Mouse (Mus musculus) heart, adult 10 weeks (tissue): Measurements from ENCODE around the gene Eif5. TPM values are rescaled to one million over a fixed set of nuclear protein-coding genes. Genes with fewer than 3 reads are reported as not detected.

Source experiments
- polyA plus RNA-seq: library from polyadenylated mRNA; stranded (reverse); fragments of 350-450 nt; fragmentation: Illumina TruSeq; extraction: RNeasy Lipid Tissue Mini Kit (QIAGEN cat#74804); gene quantifications from one replicate; pipeline ENCODE4 v1.2.3, GENCODE M21; 2014; ENCODE audit warnings: low read depth, low replicate concordance

Gene Eif5
- polyA plus RNA-seq, result 140 TPM

DNA sequence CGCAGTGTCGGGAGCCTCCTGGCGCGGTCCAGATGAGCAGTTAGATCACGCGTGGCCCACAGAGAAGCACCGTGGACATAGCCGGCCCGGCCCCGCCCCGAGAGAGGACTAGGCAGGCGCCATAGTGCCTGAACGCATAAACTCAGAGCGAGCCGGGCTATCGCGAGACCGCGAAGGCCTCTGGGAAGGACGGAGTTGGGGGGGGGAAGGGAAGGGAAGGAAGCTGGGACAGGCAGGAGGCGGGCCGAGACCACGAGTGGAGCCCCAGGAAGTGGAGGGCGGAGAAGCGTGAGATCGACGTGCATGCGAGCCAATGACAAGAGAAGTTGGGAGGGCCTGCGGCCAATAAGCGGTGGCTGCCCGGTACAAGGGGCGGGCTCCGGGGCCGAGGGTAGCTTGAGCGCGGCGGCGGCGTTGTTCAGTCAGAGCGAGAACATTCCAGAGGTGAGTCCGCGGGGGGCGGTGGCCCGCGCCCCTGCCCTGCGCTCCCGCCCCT lies at the start of gene Eif5:
Gene Eif5 (plus strand): TSS at position 221 of the 496 bp plus-strand sequence.

DNA sequence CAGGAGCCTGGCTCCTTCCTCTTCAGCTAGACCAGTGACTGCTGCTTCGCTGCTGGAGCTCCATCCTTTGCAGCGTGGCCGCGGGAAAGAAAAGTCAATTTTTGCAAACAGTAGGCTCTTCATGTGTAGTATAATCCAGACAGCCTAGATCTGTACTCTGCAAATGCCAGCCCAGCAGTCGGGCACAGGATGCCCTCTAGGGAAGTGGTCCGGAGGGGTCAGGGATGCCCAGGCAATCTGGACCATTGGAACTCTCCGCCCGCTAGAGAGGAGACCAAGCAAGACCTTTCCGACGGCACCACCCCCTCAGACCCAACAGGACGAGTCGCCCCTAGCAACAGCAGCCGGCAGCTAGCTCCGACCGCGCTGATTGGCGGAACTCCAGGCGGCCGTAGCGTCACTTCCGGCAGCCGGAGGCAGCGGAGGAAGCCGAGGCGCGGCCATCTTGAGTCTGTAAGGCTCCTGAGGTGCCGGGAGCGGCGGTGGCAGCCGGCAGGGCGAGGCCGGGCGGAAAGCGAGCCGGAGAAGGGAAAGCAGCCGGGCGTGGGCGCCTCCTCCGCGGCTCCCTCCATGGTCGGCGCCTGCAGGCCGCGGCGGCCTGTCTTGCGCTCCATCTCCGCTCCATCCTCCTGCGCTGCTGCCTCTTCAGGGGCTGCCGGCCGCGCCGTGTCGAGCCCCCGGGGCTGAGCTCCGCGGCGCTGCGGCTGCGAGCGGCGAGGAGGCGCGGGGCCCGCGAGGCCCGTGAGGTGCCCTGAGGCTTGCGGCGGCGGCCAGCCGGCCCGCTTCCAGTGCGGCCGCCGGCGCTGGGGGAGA lies 36.5 kb downstream of the Eif5 start, which contains the start of gene Mark3:
Gene Mark3 (plus strand): TSS at position 450 of the 813 bp plus-strand sequence.

Other genes with a start within 250 kb of the Eif5 start
- gene Cdc42bpb, start 160.3 kb upstream of the Eif5 start, polyA plus RNA-seq, result 49.6 TPM
- gene Lbhd2, start 131.2 kb upstream of the Eif5 start, polyA plus RNA-seq, result not detected
- gene Exoc3l4, start 121.0 kb upstream of the Eif5 start, polyA plus RNA-seq, result 5.6 TPM
- gene Tnfaip2, start 95.5 kb upstream of the Eif5 start, polyA plus RNA-seq, result 35.8 TPM
- 0.39 TPM for gene Gm266, start 52.2 kb upstream of the Eif5 start, polyA plus RNA-seq
- 40.9 TPM for gene Mark3, start 36.5 kb downstream of the Eif5 start, polyA plus RNA-seq
- gene Ckb, start 134.3 kb downstream of the Eif5 start, polyA plus RNA-seq, result 55.9 TPM
- 7.1 TPM for gene Trmt61a, start 140.1 kb downstream of the Eif5 start, polyA plus RNA-seq
- gene Bag5, start 175.2 kb downstream of the Eif5 start, polyA plus RNA-seq, result 23.1 TPM
- gene Apopt1, start 175.2 kb downstream of the Eif5 start, polyA plus RNA-seq, result 49.1 TPM
- gene Klc1, start 220.8 kb downstream of the Eif5 start, polyA plus RNA-seq, result 112 TPM